Mouse (Mus musculus): ENCODE data around the gene Ppp1r1c. TPM values are rescaled to one million over a fixed set of nuclear protein-coding genes. Genes with fewer than 3 reads are reported as not detected.
A peak's percentile ranks its signal among the peaks of the same experiment; 100 is the strongest.

Gene Ppp1r1c
- polyA plus RNA-seq, 1 experiment from 2014 or later, result not detected

DNA sequence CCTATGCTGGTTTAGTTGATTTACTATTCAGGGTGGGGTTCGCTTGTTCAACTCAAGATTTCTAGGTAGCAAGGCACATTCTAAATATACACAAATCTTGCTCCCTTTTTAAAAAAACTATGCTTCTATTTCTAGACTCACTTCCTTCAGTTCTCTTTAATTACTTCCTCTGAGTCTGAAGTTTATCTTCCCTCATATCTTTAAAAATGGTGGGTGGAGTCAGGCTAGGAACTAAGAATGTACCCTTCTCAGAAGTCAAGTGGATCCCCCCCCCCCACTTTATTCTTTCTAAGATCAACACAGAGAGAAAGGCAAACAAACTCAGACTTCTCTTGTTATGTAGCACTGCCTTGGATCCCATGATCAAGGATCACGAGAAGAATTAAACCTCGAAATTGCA, 57.5 kb downstream of the Ppp1r1c start:
- Histone ChIP-seq H3K9ac (ENCODE audit: low read length) (no peak overlapping the region), H3K4me1 (ENCODE audit: control insufficient read depth, insufficient read depth, low read length) (no peaks in the 10 kb centered on the region), H3K27me3 (ENCODE audit: control insufficient read depth, insufficient read depth, low read length) (no peaks in the 10 kb centered on the region), H3K4me2 (ENCODE audit: low read depth, severe bottlenecking) (no peak overlapping the region), H3K9me3 (ENCODE audit: control insufficient read depth, low read length) (no peaks in the 10 kb centered on the region), H3K27ac (replicated peaks; ENCODE audit: low read depth, low read length) (no peak overlapping the region), H3K4me3 (ENCODE audit: low read depth, low read length) (no peak overlapping the region), H3K36me3 (ENCODE audit: control insufficient read depth, insufficient read depth, low read length) (no peaks in the 10 kb centered on the region)
- ATAC-seq (ENCODE audit: insufficient number of reproducible peaks, low FRiP score, low TSS enrichment, low read depth) (no peak), DNase-seq (ENCODE audit: low spot score) (no peak)
- 92% methylated on average over 3 of the region's 3 CpGs for WGBS

- Histone ChIP-seq H3K27ac (replicated peaks; ENCODE audit: low read depth, low read length) (no peak overlapping the region), H3K9ac (ENCODE audit: low read length) (no peak overlapping the region), H3K4me1 (ENCODE audit: control insufficient read depth, insufficient read depth, low read length) (no peaks in the 10 kb centered on the region), H3K36me3 (ENCODE audit: control insufficient read depth, insufficient read depth, low read length) (no peaks in the 10 kb centered on the region), H3K9me3 (ENCODE audit: control insufficient read depth, low read length) (no peaks in the 10 kb centered on the region), H3K27me3 (ENCODE audit: control insufficient read depth, insufficient read depth, low read length) (no peaks in the 10 kb centered on the region), H3K4me3 (ENCODE audit: low read depth, low read length) (no peak overlapping the region), H3K4me2 (ENCODE audit: low read depth, severe bottlenecking) (no peak overlapping the region)
- WGBS, result 73% methylated on average over 7 of the region's 7 CpGs
- no peak for DNase-seq (ENCODE audit: low spot score)
- ATAC-seq (ENCODE audit: insufficient number of reproducible peaks, low FRiP score, low TSS enrichment, low read depth), result no peak
Measured at GRCm38 (mm10) chr2:79765723-79766122, 58.1 kb downstream of the Ppp1r1c start.

DNA sequence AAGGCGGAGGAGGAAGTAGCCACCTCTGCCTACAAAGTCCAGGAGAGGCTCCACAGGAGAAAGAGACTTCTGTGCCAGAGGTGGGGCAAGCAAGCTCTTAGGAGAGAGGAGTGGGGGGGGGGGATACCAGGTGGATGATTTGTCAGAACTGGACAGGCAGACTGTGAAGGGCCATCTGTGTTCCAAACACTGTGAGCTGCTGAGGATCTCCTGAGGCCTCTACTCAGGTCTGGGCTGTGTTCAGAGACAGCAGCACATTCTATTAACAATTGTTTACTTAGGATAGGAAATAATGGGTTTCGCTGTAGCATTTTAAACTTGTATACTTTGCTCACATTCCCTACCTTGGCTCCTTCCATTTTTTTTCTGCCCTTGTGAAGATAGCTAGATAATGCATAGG, 61.0 kb downstream of the Ppp1r1c start:
- Histone ChIP-seq H3K27me3 (ENCODE audit: control insufficient read depth, insufficient read depth, low read length) (no peaks in the 10 kb centered on the region), H3K4me1 (ENCODE audit: control insufficient read depth, insufficient read depth, low read length) (no peaks in the 10 kb centered on the region), H3K36me3 (ENCODE audit: control insufficient read depth, insufficient read depth, low read length) (no peaks in the 10 kb centered on the region), H3K9ac (ENCODE audit: low read length) (no peak overlapping the region), H3K4me3 (ENCODE audit: low read depth, low read length) (no peak overlapping the region), H3K9me3 (ENCODE audit: control insufficient read depth, low read length) (no peaks in the 10 kb centered on the region), H3K27ac (replicated peaks; ENCODE audit: low read depth, low read length) (no peak overlapping the region), H3K4me2 (ENCODE audit: low read depth, severe bottlenecking) (no peak overlapping the region)
- no peak for ATAC-seq (ENCODE audit: insufficient number of reproducible peaks, low FRiP score, low TSS enrichment, low read depth)
- 85% methylated on average over 2 of the region's 2 CpGs for WGBS
- no peak for DNase-seq (ENCODE audit: low spot score)

- ATAC-seq (ENCODE audit: insufficient number of reproducible peaks, low FRiP score, low TSS enrichment, low read depth), result no peak
- no peak overlapping the region for H3K4me3 ChIP-seq (ENCODE audit: low read depth, low read length)
- H3K27me3 ChIP-seq (ENCODE audit: control insufficient read depth, insufficient read depth, low read length), result no peaks in the 10 kb centered on the region
- no peaks in the 10 kb centered on the region for H3K9me3 ChIP-seq (ENCODE audit: control insufficient read depth, low read length)
- H3K4me2 ChIP-seq (ENCODE audit: low read depth, severe bottlenecking), result no peak overlapping the region
- no peak overlapping the region for H3K27ac ChIP-seq (replicated peaks; ENCODE audit: low read depth, low read length)
- no peaks in the 10 kb centered on the region for H3K36me3 ChIP-seq (ENCODE audit: control insufficient read depth, insufficient read depth, low read length)
- no peaks in the 10 kb centered on the region for H3K4me1 ChIP-seq (ENCODE audit: control insufficient read depth, insufficient read depth, low read length)
- no peak for DNase-seq (ENCODE audit: low spot score)
- no peak overlapping the region for H3K9ac ChIP-seq (ENCODE audit: low read length)
- WGBS, result 84% methylated on average over 3 of the region's 3 CpGs
Measured at GRCm38 (mm10) chr2:79770307-79770706, 62.7 kb downstream of the Ppp1r1c start.

DNA sequence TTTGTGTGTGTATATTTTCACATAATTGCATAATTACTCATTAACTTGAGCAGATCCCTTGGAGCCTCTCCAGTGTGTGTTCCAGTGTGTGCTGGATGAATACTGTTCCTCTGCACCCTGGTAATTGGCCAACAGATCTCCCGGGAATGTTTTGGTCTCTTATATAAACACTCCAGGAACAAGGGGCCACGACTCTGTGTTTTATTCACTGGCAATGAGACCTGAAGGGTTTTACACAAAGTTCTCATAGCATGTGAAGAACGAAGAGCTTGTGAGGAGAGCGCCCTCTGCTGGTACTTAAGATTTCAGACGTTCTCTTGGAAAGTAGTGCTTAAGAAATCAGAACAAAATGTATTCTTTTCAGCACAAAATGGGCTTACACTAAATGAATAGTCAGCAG, 66.8 kb downstream of the Ppp1r1c start:
- Histone ChIP-seq H3K4me1 (ENCODE audit: control insufficient read depth, insufficient read depth, low read length) (no peaks in the 10 kb centered on the region), H3K4me2 (ENCODE audit: low read depth, severe bottlenecking) (no peak overlapping the region), H3K27me3 (ENCODE audit: control insufficient read depth, insufficient read depth, low read length) (no peaks in the 10 kb centered on the region), H3K27ac (replicated peaks; ENCODE audit: low read depth, low read length) (no peak overlapping the region), H3K36me3 (ENCODE audit: control insufficient read depth, insufficient read depth, low read length) (no peaks in the 10 kb centered on the region), H3K9ac (ENCODE audit: low read length) (no peak overlapping the region), H3K4me3 (ENCODE audit: low read depth, low read length) (no peak overlapping the region), H3K9me3 (ENCODE audit: control insufficient read depth, low read length) (no peaks in the 10 kb centered on the region)
- 3% methylated on average over 5 of the region's 5 CpGs for WGBS
- ATAC-seq (ENCODE audit: insufficient number of reproducible peaks, low FRiP score, low TSS enrichment, low read depth) (peak; percentile 31; the same call in 1 of the 2 replicates), DNase-seq (ENCODE audit: low spot score) (peak; percentile 67)

GRCm38 (mm10) chr2:79777801-79778200, 70.2 kb downstream of the Ppp1r1c start:
- H3K4me2 ChIP-seq (ENCODE audit: low read depth, severe bottlenecking), result no peak overlapping the region
- no peaks in the 10 kb centered on the region for H3K4me1 ChIP-seq (ENCODE audit: control insufficient read depth, insufficient read depth, low read length)
- H3K4me3 ChIP-seq (ENCODE audit: low read depth, low read length), result no peak overlapping the region
- DNase-seq (ENCODE audit: low spot score) (no peak), ATAC-seq (ENCODE audit: insufficient number of reproducible peaks, low FRiP score, low TSS enrichment, low read depth) (no peak)
- H3K9ac ChIP-seq (ENCODE audit: low read length), result no peak overlapping the region
- H3K36me3 ChIP-seq (ENCODE audit: control insufficient read depth, insufficient read depth, low read length), result no peaks in the 10 kb centered on the region
- no peaks in the 10 kb centered on the region for H3K9me3 ChIP-seq (ENCODE audit: control insufficient read depth, low read length)
- H3K27ac ChIP-seq (replicated peaks; ENCODE audit: low read depth, low read length), result no peak overlapping the region
- WGBS, result 77% methylated on average over 2 of the region's 2 CpGs
- H3K27me3 ChIP-seq (ENCODE audit: control insufficient read depth, insufficient read depth, low read length), result no peaks in the 10 kb centered on the region

DNA sequence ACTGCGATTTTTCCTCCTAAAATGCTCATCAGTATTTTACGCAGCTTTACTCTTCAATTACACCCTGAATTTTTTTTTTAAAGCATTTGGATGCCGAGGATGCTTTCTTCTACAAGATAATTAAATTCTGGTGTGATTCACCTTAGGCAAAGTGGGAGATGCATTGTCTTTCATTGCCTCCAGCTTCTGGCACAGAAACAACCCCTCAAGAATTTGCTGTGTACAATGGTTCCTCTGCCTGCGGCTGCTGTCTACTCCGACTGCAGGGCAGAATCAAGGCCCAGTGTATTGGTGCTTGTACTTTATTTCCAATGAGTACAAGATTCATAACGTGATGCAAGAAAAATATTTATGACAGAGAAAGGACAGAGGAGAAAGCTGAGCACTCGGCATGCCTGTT, 73.2 kb downstream of the Ppp1r1c start:
- no peak overlapping the region for H3K9ac ChIP-seq (ENCODE audit: low read length)
- WGBS, result 83% methylated on average over 7 of the region's 7 CpGs
- H3K27ac ChIP-seq (replicated peaks; ENCODE audit: low read depth, low read length), result no peak overlapping the region
- no peaks in the 10 kb centered on the region for H3K27me3 ChIP-seq (ENCODE audit: control insufficient read depth, insufficient read depth, low read length)
- DNase-seq (ENCODE audit: low spot score) (no peak), ATAC-seq (ENCODE audit: insufficient number of reproducible peaks, low FRiP score, low TSS enrichment, low read depth) (no peak)
- no peak overlapping the region for H3K4me3 ChIP-seq (ENCODE audit: low read depth, low read length)
- H3K4me1 ChIP-seq (ENCODE audit: control insufficient read depth, insufficient read depth, low read length), result no peaks in the 10 kb centered on the region
- H3K36me3 ChIP-seq (ENCODE audit: control insufficient read depth, insufficient read depth, low read length), result no peaks in the 10 kb centered on the region
- no peak overlapping the region for H3K4me2 ChIP-seq (ENCODE audit: low read depth, severe bottlenecking)
- no peaks in the 10 kb centered on the region for H3K9me3 ChIP-seq (ENCODE audit: control insufficient read depth, low read length)

DNA sequence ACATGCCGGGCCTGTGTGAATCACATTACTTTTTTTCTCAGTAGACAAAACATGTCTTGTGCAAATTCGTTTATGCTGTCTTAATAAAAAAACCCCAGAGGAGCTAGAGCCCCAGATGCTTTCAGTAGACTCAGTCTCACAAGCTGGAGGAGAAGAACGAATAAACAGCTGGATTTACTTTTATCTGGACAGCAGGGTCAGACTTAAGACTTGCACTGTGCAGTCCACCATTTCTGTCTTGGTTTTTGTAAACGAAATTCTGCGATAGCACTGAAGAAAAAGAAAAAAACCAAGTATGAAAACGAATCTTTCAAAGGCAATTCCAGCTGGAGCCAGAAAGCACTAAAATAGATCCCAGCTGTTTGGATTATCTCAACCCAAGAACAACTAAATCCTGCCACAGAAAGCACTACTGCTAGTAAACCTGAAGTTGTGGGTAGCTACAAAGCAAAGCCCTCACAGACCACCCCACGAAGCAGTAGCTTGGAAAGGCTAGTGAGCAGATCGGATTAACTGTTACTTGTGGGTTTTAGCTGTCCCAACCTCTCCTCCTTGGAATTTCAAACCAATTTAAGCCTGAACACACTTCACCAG, 78.1 kb downstream of the Ppp1r1c start:
- Histone ChIP-seq H3K4me3 (ENCODE audit: low read depth, low read length) (no peak overlapping the region), H3K4me1 (ENCODE audit: control insufficient read depth, insufficient read depth, low read length) (no peaks in the 10 kb centered on the region), H3K27me3 (ENCODE audit: control insufficient read depth, insufficient read depth, low read length) (no peaks in the 10 kb centered on the region), H3K36me3 (ENCODE audit: control insufficient read depth, insufficient read depth, low read length) (no peaks in the 10 kb centered on the region), H3K9me3 (ENCODE audit: control insufficient read depth, low read length) (no peaks in the 10 kb centered on the region), H3K4me2 (ENCODE audit: low read depth, severe bottlenecking) (no peak overlapping the region), H3K27ac (replicated peaks; ENCODE audit: low read depth, low read length) (no peak overlapping the region), H3K9ac (ENCODE audit: low read length) (no peak overlapping the region)
- 52% methylated on average over 8 of the region's 8 CpGs for WGBS
- DNase-seq (ENCODE audit: low spot score), result no peak
- no peak for ATAC-seq (ENCODE audit: insufficient number of reproducible peaks, low FRiP score, low TSS enrichment, low read depth)

DNA sequence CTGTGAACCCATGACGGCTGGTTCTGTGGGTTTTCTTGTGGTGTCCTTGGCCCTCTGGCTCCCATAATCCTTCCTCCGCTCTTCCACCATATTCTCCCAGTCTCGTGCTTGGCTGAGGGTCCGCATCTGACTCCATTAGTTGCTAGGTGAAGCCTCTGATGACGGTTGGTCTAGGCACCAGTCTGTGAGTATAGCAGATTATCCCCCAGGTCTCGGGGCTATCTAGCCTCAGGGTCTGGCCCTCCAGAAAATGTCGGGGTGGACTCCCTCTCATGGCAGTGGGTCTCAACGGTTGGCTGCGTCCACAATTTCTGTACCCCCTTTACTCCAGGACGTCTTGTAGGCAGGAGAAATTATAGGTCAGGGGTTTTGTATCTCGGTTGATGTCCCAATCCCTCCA, 78.9 kb downstream of the Ppp1r1c start:
- ATAC-seq (ENCODE audit: insufficient number of reproducible peaks, low FRiP score, low TSS enrichment, low read depth) (no peak), DNase-seq (ENCODE audit: low spot score) (no peak)
- no peak overlapping the region for H3K9ac ChIP-seq (ENCODE audit: low read length)
- no peaks in the 10 kb centered on the region for H3K27me3 ChIP-seq (ENCODE audit: control insufficient read depth, insufficient read depth, low read length)
- 94% methylated on average over 11 of the region's 11 CpGs for WGBS
- no peaks in the 10 kb centered on the region for H3K4me1 ChIP-seq (ENCODE audit: control insufficient read depth, insufficient read depth, low read length)
- H3K27ac ChIP-seq (replicated peaks; ENCODE audit: low read depth, low read length), result no peak overlapping the region
- H3K4me3 ChIP-seq (ENCODE audit: low read depth, low read length), result no peak overlapping the region
- no peaks in the 10 kb centered on the region for H3K9me3 ChIP-seq (ENCODE audit: control insufficient read depth, low read length)
- H3K36me3 ChIP-seq (ENCODE audit: control insufficient read depth, insufficient read depth, low read length), result no peaks in the 10 kb centered on the region
- no peak overlapping the region for H3K4me2 ChIP-seq (ENCODE audit: low read depth, severe bottlenecking)

Measured in limb, embryonic 11.5 days (tissue).